Mouse (Mus musculus) cerebellum, adult 8-10 months (tissue): ENCODE results near the gene Nnmt.

Experiments
- DNase-seq: peaks from one replicate; pipeline ENCODE4 v3.0.0; 2022

The Nnmt gene

DNA sequence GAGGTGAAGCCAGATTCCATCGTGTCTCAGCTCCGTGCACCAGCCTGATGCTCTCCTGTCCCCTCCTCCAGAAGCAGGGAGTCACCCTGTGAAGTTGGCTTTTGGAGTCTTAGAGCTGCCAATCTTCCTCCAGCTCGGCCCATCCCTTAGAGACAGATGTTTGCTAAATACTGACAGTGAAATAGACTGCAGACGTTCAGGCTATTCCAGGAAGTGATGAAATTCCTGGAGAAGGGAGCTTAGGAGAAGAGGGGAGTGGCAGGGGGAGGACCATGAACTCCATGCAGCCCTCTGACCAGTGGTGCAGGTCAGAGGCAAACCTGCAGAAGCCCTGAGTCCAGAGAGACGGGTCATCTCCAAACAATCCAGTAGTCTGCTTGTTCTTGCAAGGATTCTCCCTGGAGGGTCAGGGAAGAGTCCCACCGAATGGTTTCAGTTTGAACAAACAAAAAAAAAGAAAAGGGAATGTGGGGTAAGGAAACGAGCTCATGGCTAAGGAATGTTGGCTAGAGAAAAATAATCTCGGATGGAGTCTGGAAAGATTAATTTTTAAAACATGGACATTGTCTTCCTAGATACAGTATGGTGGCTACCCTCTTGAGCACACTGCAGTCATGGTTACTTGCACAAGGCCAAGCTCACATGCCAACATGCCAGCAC, at the start of gene Nnmt:
Gene Nnmt, minus strand, starts transcription at position 215 of the 660 bp plus-strand sequence.
- no peak for DNase-seq

DNA sequence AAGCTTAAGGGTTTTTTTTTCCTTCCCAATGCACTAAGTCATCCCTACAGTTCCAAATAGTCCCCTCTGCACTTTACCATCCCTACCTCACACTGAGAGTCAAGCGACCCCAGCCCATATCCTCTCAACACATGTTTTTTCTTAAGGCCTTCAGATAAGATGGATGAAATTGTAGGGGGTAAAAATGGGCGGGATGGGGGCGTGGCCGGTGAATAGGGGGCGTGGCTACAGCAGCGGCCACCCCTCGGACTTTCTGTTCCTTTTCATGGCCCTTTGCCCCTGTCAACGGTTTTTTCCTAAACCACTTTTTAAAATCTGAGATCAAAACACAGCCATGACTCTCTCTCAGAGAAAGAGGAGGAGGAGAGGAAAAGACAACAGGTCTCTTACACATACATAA, 49.8 kb upstream of the Nnmt start:
- DNase-seq = no peak

DNA sequence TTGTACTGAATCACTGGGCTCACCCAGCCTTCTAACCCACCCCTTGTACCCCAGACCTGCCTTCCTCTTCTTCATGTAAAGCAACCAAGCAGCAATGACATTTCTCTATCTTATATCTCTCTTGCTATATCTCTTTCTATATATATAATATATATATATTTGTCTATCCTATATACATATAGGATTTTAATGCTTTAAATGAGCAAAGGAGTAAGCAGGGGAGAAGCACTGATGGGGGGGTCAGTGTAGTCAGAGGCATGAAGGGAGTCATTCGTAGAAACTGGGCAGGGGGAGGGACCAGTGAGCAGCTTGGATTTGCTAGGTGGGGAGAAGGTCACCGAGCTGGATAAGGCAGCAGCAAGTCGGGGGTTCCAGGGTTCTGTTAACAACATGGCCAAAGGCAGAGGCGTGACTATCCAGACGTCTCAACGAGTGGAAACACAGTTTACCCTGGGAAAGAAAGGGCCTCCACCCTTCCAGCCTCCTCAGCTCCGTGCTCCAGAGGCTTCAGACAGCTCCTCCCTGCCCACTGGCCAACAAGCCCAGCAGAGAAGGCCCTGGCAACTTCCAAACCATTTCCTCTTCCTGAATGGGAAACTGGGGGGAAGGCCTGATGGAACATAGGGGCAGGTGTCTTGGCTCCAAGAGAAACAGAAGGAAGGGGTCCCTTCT, 48.6 kb upstream of the Nnmt start:
- DNase-seq = no peak

DNA sequence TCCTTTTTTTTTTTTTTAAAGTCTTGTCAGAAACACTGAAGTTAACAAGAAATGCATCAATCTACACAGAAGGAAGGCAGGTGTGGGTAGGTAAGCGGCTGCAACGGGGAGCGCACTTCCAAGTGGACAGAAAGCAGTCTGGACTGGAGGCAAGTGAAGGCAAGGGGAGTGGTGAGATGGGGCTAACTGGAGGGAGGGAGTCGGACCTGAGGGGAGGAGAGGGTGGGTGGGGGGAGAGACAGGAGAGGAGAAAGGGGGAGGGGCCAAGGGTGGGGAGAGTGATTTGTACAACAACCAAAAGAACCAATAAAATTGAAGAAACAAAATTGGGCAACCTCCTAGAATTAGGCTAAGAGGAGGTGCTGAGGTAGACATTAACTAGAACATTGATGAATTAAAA, 47.1 kb upstream of the Nnmt start:
- DNase-seq = no peak

DNA sequence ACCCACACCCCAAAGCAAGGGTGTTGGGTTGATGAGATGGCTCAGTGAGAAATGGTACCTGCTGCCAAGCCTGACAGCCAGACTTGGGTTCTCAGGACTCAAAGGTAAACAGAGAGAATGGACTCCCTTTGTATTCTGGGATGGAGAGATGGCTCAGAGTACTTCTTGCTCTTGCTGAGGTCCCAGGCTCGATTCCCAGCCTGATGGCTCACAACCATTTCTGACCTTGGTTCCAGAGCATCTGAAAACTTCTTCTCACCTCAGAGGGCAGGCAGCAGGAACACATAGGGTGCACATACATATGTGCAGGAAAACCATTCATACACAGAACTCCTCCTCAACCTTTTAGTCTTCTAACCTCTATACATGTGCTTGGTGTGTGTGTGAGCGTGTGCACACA, 45.9 kb upstream of the Nnmt start:
- no peak for DNase-seq

DNA sequence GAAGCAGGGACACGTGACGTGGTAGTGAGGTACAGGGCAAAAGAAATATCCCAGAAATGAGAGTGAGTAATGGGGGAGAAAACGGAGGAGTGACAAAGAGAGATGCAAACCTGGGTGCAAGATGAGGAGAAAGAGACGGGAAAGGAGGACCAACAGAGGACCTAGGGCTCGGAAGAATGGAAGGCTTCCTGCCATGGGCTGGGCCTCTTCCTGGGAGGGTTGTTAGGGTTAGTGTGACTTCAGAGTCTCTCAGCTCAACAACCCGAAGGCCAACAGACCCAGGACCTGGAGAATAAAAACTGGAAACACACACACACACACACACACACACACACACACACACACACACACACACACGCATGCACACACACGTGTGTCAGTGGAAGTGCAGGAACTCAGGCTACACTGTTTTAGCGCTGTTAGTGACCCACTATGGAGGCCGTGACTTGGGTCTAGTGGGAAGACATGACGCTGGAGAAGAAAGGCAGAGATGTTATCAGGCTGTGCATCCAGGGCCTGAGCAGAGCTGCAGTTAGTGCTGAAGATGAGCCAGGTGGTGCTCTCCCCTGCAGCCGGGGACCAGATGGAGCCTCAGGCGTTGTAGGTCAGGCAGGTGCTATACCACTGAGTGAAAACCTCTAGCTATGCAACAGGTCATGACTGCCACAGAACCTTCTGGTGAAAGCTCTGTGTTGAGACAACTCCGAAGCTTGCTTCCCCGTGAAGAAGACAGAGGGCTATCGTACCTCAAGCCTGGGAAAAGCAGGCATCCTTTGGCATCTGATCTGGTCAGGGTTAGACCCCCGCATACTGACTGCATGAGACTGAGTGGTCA, 45.1 kb upstream of the Nnmt start:
- DNase-seq = peak; percentile 37

DNA sequence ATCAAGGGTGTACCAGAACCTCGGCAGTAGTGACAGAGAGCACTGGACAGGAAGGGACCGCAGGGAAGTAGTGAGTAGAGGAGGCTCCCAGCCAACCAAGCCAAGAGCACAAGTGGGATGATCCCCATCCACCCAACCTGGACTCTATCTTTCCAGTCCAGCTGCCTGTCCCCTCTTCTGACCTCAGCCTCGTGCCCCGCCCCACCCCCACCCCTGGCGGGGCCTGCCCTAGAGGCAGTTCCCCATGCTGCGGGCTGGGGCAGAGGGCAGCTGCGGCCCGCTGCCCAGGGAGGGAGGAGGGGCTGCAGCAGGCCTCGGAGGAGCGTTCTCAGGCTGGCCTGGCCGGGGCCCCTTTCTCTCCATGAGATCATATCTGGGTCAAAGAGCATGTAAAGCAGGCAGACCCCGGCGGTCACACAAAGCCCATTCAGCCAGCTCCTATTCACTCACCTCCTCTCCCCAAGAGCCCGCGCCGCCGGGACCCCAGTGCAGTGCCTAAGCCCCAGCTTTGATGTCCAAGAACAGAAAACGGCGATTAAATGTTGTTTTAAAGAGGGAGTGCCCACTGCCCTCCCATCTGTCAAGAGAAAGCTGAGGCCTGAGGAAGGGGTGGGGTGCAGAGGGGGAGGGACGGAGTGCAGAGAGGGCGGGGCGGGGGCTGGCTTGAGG, 44.3 kb upstream of the Nnmt start:
- no peak for DNase-seq

DNA sequence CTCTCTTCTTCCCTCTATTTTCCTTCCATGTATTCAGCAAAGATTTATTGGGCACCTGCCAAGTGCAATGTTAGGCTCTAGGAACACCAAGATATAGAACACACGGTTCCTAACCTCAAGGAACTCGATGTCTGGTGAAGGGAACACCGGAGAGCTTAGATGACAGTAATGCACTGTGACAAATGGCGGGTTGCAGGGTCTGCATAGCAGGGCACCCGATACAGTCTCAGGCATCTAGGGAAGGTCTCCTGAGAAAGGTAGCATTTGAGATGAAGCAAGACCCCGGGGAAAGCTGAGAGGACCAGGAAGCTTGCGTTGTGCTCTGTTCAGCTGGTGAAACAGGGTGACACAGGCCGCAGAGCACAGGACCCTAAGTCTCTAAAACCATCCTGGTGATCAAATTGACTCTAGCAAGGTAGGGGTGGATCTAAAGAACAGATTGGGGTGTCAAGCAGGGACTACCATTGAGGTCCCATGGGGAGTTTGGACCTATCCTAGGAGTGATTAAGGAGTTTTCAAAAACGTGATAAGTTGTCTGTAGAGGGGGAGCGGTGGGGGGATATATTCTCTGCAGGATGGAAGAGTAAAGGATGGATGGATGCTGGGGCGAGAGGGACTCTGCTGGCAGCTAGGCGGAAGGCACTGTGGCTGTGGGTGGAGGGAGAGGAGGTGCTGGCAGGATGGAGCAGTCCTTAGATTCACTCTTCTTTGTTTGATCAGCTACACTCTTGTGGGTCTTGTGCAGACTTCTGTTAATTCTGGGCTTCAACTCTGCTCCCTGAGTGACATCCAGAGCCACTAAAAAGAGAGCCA, 43.5 kb upstream of the Nnmt start:
- DNase-seq = no peak

DNA sequence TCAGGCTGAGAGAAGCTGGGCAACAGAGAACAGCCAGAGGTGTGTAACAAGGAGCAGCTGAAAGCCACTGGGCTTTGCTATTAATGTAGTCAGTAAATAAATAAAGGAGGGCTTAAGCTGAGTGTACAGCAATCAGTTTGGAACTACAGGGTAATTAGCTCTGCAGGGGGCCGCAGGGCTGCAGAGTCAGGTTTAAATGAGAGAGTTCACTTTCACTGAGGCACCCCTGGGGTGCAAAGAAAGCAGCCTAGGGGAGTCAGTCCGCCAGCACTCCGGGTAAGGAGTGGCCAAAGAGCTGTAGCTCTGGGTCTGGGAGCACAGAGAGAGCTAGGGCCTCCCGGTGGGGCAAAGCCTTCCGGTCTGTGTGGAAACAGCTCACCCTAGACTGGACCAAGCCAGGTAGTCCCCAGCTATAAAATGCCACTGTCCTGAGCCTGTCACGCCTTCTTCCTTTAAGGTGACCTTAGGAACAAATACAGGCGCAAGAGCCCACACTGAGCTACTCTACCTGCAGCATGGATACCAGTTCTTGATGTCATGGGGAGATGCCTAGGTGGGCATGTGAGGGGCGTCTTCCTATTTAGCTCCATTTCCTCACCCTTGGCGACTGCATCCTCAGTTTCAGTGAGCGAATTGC, 42.8 kb upstream of the Nnmt start:
- DNase-seq = no peak

DNA sequence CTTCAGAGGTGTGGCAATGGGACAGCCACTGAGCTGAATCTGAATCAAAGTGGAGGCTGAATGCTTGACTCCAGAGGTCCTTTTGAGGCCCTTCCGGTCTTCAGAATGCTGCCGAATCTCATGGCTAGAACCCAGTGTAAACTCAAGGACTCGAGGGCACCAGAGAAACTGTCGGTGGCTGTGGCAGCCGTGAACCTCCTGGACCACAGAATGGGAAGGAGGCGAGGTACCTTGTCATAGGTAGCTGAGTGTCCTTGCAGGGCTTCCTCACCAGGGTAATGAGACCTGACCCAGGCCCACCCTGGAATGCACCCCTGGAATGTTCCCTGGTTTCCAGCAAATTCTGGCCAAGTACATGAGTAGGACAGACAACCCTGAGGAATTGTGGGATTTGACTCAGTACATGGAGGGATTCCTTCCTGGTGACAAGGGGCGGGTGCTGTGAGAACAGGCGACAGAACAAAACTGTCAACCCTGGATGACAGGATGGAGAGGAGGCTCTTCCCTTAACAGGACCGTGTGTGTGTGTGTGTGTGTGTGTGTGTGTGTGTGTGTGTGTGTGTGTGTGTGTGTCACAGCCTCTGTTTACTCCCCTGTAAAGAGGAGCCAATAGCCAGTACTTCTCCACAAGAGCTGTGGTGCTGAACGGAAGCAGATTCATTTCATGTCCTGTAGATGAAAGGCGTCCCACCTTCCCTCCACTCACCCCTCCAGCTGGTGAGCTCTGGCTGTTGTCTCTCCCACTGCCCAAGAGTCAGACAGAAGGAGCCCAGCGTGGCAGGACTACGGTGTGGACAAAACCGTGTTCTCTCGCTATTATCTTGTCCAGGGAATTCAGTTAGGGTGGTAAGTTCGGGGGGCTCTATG, 42.1 kb upstream of the Nnmt start:
- no peak for DNase-seq

DNA sequence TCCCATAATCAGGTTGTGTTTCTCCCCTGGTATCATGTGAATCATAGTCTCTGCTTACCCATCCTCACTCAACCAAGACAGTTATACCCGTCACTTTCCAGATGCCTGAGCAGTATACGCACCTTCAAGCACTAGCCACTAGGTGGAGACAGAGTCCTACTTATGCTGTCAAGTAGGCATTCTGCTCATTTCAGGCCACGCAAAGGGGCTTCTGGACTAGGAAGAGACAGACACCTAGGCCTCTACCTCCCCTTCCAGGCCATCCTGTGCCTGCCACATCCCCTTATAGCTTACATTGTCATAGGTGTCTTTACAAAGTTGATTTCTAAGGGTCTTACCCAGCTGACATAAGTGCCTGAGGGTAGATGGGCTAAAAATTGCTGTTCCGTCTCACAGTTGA, 41.3 kb upstream of the Nnmt start:
- peak; percentile 64 for DNase-seq

DNA sequence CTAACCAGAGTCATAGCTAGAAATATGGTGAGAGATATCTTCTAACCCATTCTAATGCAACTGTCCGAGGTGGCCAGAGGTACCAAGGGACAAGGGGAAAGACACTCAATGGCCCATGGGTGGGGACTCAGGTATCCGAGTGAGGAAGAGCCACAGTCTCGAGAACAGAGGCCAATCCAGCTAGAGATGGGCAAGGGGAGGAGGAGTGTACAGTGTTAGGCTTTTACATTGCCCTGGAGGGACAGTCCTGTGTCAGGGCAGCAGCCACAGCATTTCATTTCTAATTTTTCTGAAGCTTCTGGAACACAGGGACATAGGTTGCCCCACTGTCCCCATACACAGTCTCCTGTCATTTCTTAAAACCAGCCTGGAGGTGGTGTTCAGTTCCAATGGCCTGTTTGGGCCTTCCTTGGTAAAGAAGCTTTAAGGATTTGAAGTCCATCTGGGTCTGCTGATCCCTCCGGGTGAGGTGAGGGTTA, 40.7 kb upstream of the Nnmt start:
- no peak for DNase-seq

DNA sequence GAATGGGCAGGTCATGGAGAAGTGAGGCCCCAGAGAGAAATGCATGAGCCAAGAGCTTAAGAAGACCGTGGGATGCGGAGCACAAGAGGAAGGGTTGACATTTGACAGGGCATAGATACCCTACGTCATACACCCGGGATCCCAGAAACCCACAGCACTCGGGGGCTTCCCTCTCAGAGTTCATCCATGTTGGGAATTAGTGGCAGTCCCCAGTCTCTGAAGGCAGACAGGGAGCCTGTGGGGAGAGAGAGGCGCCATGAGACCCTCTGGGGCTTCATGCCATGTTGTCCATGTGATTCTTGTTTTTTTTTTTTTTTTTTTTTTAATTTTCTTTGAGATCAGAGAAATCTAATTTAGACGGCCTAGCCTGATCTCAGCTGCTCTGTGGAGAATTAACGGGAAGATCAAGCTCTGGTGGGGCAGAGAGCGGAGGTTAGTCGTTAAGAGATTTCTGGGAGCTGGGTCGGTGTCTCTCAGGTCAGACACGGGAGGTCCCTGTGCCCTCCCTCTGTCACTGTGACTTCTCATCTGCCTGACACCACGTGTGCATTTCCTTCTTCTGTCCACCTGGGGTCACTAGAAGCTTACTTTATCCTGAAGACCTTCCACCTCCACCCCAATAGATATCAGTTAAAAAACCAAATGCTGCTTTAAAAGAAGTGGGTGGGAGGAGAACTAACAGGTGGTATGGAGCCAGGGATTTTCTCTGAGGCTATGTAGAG, 40.1 kb upstream of the Nnmt start:
- DNase-seq = no peak

DNA sequence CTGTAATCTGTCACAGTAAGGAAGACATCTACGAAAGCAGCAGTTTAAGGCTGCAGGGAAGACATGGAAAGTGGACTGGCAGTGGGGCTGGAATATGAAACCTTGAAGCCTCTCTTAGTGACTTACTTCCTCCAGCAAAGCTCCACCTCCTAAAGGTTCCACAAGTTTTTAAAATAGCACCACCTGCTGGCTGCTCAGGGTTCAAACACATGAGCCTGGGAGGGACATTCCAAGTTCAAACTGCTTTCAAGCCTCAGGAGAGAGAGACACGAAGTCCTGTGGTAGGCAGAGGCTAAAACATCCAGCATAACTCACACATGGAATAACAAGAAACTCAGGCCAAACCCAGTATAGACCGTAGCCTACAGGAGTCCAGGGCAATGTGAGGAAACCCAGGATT, 39.4 kb upstream of the Nnmt start:
- no peak for DNase-seq

DNA sequence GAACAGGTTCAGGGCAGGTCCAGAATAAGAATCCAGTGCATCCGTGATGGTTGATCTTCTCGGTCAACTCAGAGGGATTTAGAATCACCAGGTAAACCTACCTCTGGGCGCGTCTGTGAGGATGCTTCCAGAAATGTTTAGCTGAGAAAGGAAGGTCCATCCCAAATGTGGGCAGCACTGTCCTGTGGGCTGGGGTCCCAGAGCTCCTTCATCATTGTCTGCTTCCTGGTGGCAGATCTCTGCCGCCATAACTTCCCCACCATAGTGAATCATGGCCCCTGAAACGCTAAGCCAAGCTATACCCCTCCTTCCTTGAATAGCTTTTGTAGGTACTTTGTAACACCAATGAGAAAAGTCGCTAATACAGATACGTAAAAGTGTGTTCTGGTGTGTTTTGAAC, 36.7 kb upstream of the Nnmt start:
- no peak for DNase-seq

DNA sequence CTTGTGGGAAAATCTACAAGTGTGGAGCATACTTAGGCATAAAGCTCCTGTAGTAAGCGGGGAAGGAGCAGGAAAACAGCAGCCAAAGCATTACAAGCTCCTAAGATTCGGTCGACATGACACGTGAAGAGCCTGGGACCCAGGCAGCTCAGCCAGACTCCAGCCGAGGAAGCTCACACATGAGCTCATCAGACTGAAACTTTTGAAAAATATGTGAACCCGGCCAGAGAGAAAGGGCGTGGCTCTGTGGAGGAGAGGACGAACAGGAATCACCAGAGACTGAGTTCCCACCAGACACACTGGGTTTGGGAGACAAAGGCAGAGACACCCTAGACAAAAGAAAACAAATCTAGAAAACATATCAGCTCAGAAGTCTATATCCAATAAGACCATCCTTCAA, 35.9 kb upstream of the Nnmt start:
- DNase-seq = no peak

DNA sequence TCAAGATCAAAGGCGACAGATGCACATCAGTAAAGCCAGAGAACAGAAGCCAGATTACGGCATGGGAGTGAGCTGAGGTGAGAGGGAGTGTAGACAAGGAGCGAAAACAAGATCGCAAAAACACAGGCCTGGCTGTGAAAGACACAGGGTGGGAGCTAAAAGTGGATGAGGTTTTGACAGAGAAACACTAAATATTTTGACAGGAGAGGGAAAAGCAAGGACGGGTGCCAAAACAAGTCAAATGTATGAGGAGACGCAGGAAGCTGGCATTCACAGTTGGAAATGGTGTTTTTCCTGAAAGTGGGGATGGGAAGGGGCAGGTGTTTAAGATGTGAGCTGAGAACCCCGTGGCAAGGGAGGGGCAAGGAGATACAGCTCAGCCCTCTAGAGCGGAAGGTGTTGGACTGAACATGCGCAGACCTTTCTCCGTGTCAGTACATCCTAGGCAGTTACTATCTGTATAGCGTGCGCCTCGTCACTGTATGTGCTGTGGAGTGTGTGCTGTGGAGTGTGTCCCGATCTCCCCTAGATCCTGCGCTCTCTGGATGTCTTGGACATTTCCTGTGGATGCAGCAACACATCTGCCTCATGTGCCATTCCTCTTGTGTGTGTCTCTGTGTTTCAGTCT, 33.3 kb upstream of the Nnmt start:
- no peak for DNase-seq

DNA sequence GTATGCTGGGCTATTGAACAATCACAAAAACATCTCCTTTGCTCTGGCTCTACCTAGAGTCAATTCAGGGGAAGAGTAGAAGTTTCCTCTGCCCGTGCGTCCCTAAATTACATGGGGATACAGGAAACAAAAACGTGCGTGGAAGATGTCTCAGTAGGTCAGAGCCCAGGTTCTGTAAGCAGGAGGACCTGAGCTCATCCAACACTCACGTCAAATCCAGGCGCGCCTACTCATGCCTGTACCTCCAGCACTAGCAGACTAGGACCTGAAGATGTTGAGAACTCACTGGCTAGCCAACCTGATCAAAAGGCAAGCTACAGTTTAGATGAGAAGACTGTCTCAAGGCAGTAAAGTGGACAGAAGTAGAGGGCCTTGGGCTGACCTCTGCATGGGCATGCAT, 32.2 kb upstream of the Nnmt start:
- DNase-seq = no peak

DNA sequence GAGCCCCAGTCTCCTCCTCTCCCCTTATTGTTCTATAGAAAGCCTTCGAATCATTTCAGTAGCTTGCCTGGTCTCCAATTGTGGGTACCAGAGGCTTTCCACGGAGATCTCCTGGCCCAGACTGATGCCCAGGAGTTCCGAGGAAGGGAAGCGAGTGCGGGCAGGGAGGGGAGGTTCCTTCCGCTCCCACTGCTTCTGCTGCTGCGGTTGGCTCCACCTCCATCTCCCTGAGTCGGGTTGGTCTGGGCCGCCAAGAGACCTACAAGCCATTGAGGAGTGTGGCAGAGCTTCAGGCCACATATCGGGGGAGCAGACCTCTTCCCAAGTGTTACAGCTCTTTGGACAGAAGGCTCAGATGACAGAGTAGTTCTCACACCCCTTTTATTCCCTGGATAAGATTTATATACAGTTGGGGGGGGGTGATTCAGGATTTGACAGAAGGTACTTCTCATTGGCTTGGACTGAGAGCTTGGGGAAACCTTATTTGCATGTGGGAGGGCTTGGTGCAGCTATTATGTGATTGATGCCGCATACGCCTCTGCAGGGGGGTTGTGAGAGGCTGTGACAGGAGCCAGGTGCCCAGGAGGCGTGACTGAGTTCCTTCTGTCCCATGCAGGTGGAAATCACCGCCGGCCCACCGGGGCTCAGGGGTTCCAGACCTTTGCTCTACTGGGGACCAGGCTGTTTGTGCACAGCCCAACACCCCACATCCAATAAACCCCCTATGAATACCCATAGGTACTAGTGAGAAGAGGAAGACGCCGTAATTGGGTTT, 30.8 kb upstream of the Nnmt start:
- DNase-seq = no peak
